Mouse (Mus musculus): ENCODE data around the gene Ankrd27. TPM values are rescaled to one million over a fixed set of nuclear protein-coding genes. Genes with fewer than 3 reads are reported as not detected.

The Ankrd27 gene
- polyA plus RNA-seq, 1 experiment from 2014 or later, result 35.6 TPM

DNA sequence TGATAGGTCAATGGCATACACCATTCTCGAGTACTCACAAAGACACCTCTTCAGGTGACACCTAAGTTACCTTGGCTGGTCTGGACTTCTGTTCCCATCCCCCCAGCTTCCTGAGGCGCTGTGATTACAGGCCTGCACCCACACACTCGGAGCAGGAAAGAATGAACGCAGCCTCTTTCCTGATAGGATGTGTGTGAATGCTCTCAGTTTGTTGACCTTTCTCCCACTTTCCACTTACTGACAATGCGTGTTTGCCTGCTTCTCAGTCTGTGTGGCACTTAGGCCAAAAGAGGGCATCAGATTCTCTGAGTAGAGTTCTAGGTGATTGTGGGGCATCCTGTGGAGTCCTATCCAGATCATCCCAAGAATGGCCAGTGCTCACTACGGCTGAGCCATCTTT is 54.0 kb downstream of the Ankrd27 start:
- Histone ChIP-seq H3K4me3 (ENCODE audit: low read depth, low read length) (no peak overlapping the region), H3K36me3 (ENCODE audit: control insufficient read depth, insufficient read depth, low read length) (peaks cover 57% of the 10 kb centered on the region), H3K9ac (replicated peaks; ENCODE audit: low read depth, low read length) (no peak overlapping the region), H3K27me3 (ENCODE audit: control insufficient read depth, insufficient read depth, low read length) (no peaks in the 10 kb centered on the region), H3K4me2 (replicated peaks; ENCODE audit: low read depth, low read length) (no peak overlapping the region), H3K4me1 (ENCODE audit: control insufficient read depth, insufficient read depth, low read length) (no peaks in the 10 kb centered on the region), H3K27ac (ENCODE audit: low read length) (no peak overlapping the region), H3K9me3 (ENCODE audit: control insufficient read depth, low read depth, low read length) (no peaks in the 10 kb centered on the region)
- 62% methylated on average over 6 of the region's 6 CpGs for WGBS
- no peak for ATAC-seq (ENCODE audit: insufficient number of reproducible peaks, insufficient read depth, low FRiP score, low read depth)

DNA sequence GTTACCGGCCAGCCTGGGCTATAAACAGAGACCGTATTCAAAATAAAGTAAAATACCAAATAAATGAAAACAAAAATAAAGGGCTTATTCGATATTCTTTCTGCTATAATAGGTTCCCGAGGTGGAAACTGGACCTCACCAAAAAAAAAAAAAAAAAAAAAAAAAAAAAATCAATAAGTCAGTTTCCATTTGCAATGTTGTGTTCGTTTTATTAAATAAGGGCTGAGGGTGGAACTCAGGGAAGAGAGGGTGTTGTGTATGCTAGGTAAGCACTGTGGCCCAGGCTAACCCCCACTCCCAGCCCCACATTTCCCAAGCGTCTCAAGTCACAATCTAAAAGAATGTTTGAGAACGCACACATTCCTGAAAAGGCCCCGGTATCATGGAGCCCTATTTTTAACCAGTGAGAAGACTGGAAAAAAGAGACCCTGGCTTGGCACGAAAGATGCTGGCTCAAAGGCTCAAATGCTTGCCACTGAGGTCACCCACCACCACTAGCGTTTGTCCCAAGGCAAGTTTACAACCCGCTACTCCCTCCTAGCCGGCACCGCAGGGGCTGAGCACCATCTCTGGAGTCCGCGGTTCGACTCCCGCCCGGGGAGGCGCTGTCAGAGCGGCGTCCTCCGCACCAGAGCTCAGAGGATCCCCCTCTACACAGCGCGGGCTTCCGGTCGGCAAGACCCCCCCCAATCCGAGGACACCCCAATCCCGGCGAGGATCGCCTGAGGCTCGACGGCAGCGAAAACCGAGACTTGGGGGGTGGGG is 60.5 kb downstream of the Ankrd27 start:
- H3K4me3 ChIP-seq (ENCODE audit: low read depth, low read length), result peak overlapping the region; percentile 62

DNA sequence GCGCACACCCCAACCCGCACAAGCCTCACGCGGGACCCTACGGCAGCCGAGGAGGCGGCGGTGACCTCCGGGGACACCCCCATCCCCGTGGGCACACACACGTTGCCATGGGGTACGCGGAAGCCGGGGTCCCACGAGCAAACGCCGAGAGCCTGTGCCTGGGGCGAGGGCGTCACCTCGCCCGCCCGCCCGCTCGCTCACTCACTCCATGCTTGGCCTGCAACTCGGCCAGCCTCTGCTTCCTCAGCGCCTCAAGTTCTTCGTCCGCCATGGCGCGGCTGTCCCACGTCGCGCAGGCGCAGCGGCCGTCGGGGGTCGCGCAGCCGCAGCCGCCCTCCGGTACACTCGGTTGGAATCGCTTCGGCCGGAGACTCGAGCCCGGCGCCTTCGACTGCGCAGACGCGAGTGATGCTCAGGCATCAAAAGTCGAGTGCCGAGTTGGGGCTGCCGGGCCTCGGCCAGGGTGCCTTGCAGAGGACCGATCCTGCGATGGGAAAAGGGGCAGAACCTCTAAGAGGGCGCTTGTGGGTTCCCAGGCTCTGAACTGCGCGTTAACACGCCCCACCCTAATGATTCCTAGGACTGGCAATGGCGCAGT is 61.2 kb downstream of the Ankrd27 start, which contains the start of gene Pdcd5:
Pdcd5 (minus strand) TSS at position 421 of the 598 bp plus-strand sequence.
- under 1% methylated on average over 59 of the region's 64 CpGs for WGBS
- H3K9me3 ChIP-seq (ENCODE audit: control insufficient read depth, low read depth, low read length), result no peaks in the 10 kb centered on the region
- ATAC-seq (ENCODE audit: insufficient number of reproducible peaks, insufficient read depth, low FRiP score, low read depth), result peak; percentile 91
- peaks cover 21% of the 10 kb centered on the region for H3K36me3 ChIP-seq (ENCODE audit: control insufficient read depth, insufficient read depth, low read length)
- peak within 1 kb of the TSS; percentile 6; the same call in 1 of the 2 replicates for H3K27ac ChIP-seq (ENCODE audit: low read length)
- peak within 1 kb of the TSS; percentile 53 for H3K4me2 ChIP-seq (replicated peaks; ENCODE audit: low read depth, low read length)
- H3K9ac ChIP-seq (replicated peaks; ENCODE audit: low read depth, low read length), result peak within 1 kb of the TSS; percentile 76
- H3K4me1 ChIP-seq (ENCODE audit: control insufficient read depth, insufficient read depth, low read length), result 0 out of 2 replicates have a peak, but pooled peaks cover 5% of the 10 kb centered on the region
- peak within 1 kb of the TSS; percentile 62 for H3K4me3 ChIP-seq (ENCODE audit: low read depth, low read length)
- H3K27me3 ChIP-seq (ENCODE audit: control insufficient read depth, insufficient read depth, low read length), result no peaks in the 10 kb centered on the region

More for the DNA sequence above, 60.5 kb downstream of the Ankrd27 start:
- H3K27me3 ChIP-seq (ENCODE audit: control insufficient read depth, insufficient read depth, low read length), result no peaks in the 10 kb centered on the region
- H3K9ac ChIP-seq (replicated peaks; ENCODE audit: low read depth, low read length), result peak overlapping the region; percentile 76
- H3K4me2 ChIP-seq (replicated peaks; ENCODE audit: low read depth, low read length), result peak overlapping the region; percentile 53
- 0 out of 2 replicates have a peak, but pooled peaks cover 5% of the 10 kb centered on the region for H3K4me1 ChIP-seq (ENCODE audit: control insufficient read depth, insufficient read depth, low read length)
- 5% methylated on average over 34 of the region's 34 CpGs for WGBS
- peaks cover 25% of the 10 kb centered on the region for H3K36me3 ChIP-seq (ENCODE audit: control insufficient read depth, insufficient read depth, low read length)
- peak; percentile 16; the same call in 1 of the 2 replicates for ATAC-seq (ENCODE audit: insufficient number of reproducible peaks, insufficient read depth, low FRiP score, low read depth)
- H3K9me3 ChIP-seq (ENCODE audit: control insufficient read depth, low read depth, low read length), result no peaks in the 10 kb centered on the region
- H3K27ac ChIP-seq (ENCODE audit: low read length), result no peak overlapping the region; the same call in 1 of the 2 replicates

DNA sequence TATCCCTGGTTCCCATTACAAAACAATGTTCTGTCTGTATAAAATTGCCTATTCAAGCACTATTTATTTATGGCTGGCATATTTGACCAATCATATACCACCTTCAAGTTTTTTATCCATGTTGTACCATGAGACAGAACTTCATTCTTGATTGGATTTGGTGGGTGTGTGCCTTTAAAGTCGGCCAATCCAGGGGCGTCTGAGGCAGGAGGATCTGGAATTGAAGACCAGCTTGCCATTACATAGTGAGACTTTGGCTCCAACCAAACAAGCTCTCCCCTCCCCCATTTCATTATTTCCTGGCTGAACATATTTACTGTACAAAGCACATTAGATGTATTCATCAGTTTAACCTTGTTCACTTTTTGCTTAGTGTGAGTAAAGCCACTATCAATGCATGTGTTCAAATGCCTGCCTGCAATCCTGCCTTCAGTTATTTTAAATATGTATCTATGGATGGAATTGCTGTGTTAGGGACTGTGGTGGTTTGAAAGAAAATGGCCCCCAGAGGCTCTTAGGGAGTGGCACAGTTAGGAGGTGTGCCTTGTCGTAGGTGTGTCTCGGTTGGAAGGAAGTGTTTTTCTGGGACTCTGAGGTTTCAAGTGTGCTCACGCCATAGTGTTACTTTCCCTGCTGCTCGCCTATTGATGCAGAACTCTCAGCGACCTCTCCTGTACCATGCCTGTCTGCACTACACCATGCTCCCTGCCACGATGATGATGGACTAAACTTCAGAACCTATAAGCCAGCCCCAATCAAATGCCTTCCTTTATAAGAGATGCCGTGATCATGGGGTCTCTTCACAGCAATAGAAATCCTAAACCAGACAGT is 62.4 kb downstream of the Ankrd27 start:
- H3K4me2 ChIP-seq (replicated peaks; ENCODE audit: low read depth, low read length), result no peak overlapping the region
- peaks cover 9% of the 10 kb centered on the region for H3K36me3 ChIP-seq (ENCODE audit: control insufficient read depth, insufficient read depth, low read length)
- H3K27ac ChIP-seq (ENCODE audit: low read length), result no peak overlapping the region
- H3K9me3 ChIP-seq (ENCODE audit: control insufficient read depth, low read depth, low read length), result no peaks in the 10 kb centered on the region
- H3K4me3 ChIP-seq (ENCODE audit: low read depth, low read length), result no peak overlapping the region
- ATAC-seq (ENCODE audit: insufficient number of reproducible peaks, insufficient read depth, low FRiP score, low read depth), result no peak
- 0 out of 2 replicates have a peak, but pooled peaks cover 5% of the 10 kb centered on the region for H3K4me1 ChIP-seq (ENCODE audit: control insufficient read depth, insufficient read depth, low read length)
- no peak overlapping the region for H3K9ac ChIP-seq (replicated peaks; ENCODE audit: low read depth, low read length)
- H3K27me3 ChIP-seq (ENCODE audit: control insufficient read depth, insufficient read depth, low read length), result no peaks in the 10 kb centered on the region
- 71% methylated on average over 9 of the region's 9 CpGs for WGBS

DNA sequence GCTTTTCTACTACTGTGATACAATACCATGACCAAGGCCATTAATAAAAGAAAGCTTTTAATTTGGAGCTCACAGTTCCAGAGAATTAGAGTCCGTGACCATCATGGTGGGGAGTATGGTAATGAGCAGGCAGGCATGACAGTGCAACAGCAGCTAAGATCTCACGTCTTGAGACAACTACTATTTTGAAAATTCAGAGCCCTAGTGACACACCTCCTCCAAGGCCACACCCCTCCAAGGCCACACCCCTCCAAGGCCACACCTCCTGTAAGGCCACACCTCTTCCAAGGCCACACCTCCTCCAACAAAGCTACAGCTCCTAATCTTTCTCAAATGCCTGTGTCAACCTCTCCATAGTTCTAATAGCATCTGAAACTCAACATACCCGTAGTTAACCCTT is 63.0 kb downstream of the Ankrd27 start:
- 46% methylated on average over 3 of the region's 3 CpGs for WGBS
- no peak for ATAC-seq (ENCODE audit: insufficient number of reproducible peaks, insufficient read depth, low FRiP score, low read depth)
- Histone ChIP-seq H3K27me3 (ENCODE audit: control insufficient read depth, insufficient read depth, low read length) (no peaks in the 10 kb centered on the region), H3K4me1 (ENCODE audit: control insufficient read depth, insufficient read depth, low read length) (0 out of 2 replicates have a peak, but pooled peaks cover 5% of the 10 kb centered on the region), H3K4me2 (replicated peaks; ENCODE audit: low read depth, low read length) (no peak overlapping the region), H3K9me3 (ENCODE audit: control insufficient read depth, low read depth, low read length) (no peaks in the 10 kb centered on the region), H3K27ac (ENCODE audit: low read length) (no peak overlapping the region), H3K9ac (replicated peaks; ENCODE audit: low read depth, low read length) (no peak overlapping the region), H3K36me3 (ENCODE audit: control insufficient read depth, insufficient read depth, low read length) (peaks cover 9% of the 10 kb centered on the region), H3K4me3 (ENCODE audit: low read depth, low read length) (no peak overlapping the region)

DNA sequence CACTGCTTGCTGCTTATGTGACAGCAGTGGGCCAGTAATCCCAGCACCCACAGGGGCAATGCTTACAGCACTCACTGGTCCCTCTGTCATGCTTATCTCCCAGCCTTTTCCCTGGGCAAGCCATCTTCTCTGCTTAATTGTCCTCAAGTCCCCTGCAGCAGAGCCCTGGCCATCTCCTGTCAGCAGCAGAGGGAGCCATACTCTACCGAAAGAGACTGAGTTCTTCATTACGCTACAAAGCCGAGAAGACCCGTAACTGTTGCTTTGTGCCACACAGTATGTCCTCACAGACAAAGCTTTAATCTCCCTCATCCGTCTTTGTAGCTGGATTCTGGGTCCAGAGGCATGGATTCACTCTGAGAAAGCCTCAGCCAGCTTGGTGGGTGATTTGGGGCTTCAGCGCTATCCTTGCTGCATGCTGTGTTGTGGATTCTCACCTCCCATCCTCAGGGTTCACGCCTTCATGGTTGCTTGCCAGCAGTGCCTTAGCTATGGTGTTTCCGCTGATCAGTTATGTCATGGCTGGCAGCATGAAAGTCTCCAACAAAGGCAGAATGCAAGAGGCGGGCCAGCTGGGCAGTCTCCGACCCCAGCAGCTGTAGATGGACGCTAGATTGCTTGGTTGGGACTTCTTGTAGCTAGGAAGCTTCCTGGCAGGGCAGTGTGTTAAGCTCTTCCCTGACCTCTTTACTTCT is 64.8 kb downstream of the Ankrd27 start:
- WGBS, result 70% methylated on average over 11 of the region's 11 CpGs
- Histone ChIP-seq H3K9me3 (ENCODE audit: control insufficient read depth, low read depth, low read length) (no peaks in the 10 kb centered on the region), H3K36me3 (ENCODE audit: control insufficient read depth, insufficient read depth, low read length) (no peaks in the 10 kb centered on the region), H3K27me3 (ENCODE audit: control insufficient read depth, insufficient read depth, low read length) (no peaks in the 10 kb centered on the region), H3K27ac (ENCODE audit: low read length) (no peak overlapping the region), H3K4me3 (ENCODE audit: low read depth, low read length) (no peak overlapping the region), H3K4me1 (ENCODE audit: control insufficient read depth, insufficient read depth, low read length) (0 out of 2 replicates have a peak, but pooled peaks cover 4% of the 10 kb centered on the region), H3K4me2 (replicated peaks; ENCODE audit: low read depth, low read length) (no peak overlapping the region), H3K9ac (replicated peaks; ENCODE audit: low read depth, low read length) (no peak overlapping the region)
- no peak for ATAC-seq (ENCODE audit: insufficient number of reproducible peaks, insufficient read depth, low FRiP score, low read depth)

DNA sequence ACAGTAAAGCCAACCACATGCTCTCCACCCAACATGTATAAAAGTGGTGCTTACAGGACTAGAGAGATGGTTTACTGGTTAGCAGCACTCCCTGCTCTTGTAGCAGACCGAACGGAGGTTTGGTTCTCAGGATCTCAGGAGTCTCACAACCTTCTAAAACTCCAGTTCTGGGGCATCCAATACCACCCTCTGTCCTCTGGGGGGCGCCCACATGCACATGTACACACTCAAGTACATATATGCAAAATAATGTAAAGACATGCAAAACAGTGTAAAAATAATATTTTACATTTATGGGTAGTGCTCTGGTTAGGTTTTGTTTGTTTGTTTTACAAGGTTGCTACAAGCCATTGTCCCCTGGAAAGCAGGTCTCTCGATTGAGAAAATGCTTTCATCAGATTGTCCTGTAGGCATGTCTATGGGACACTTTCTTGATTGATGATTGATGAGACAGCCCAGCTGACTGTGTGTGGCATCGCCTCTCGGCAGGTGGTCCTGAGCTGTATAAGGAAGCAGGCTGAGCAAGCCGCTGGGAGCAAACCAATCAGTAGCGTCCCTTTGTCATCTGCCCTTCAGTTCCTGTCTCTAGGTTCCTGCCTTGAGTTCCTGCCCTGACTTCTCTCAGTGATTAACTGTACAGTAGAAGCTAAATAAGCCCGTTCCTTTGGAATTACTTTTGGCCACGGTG is 65.7 kb downstream of the Ankrd27 start:
- H3K9ac ChIP-seq (replicated peaks; ENCODE audit: low read depth, low read length), result no peak overlapping the region
- no peak for ATAC-seq (ENCODE audit: insufficient number of reproducible peaks, insufficient read depth, low FRiP score, low read depth)

More for the DNA sequence above, 65.7 kb downstream of the Ankrd27 start:
- Histone ChIP-seq H3K9me3 (ENCODE audit: control insufficient read depth, low read depth, low read length) (no peaks in the 10 kb centered on the region), H3K4me3 (ENCODE audit: low read depth, low read length) (no peak overlapping the region), H3K27me3 (ENCODE audit: control insufficient read depth, insufficient read depth, low read length) (no peaks in the 10 kb centered on the region), H3K27ac (ENCODE audit: low read length) (no peak overlapping the region), H3K4me1 (ENCODE audit: control insufficient read depth, insufficient read depth, low read length) (no peaks in the 10 kb centered on the region), H3K4me2 (replicated peaks; ENCODE audit: low read depth, low read length) (no peak overlapping the region), H3K36me3 (ENCODE audit: control insufficient read depth, insufficient read depth, low read length) (no peaks in the 10 kb centered on the region)
- 81% methylated on average over 10 of the region's 10 CpGs for WGBS

Data from stomach, embryonic 14.5 days (tissue).